Comparison of ENCODE assay signal across 11 mouse cellular contexts in genomic region chr9:107540420-107540819, GRCm38 (mm10). TPM values are rescaled to one million over a fixed set of nuclear protein-coding genes. Genes with fewer than 3 reads are reported as not detected.
DNase-seq lines count a peak whose midpoint lies in the region; ATAC-seq lines count a peak whose summit lies in the region.
"Had no signal": no experiment of that assay in that cellular context is flagged by ENCODE, and none has a peak within 500 bp of the region (broad histone marks: within the 10 kb centered on the region; RNA-seq: fewer than 3 reads in every experiment).

No protein-coding gene starts in this region.

- 0 out of 2 replicates have a peak overlapping the region, but pooled peaks have one; percentile 1 for H3K4me3 ChIP-seq in kidney, embryonic 15.5 days (replicated peaks)
- no peak overlapping the region for H3K4me3 ChIP-seq in embryonic facial prominence, embryonic 13.5 days
- no peak overlapping the region for H3K4me3 ChIP-seq in limb, embryonic 13.5 days

- peaks cover 51% of the 10 kb centered on the region for H3K4me1 ChIP-seq in kidney, embryonic 15.5 days
- peaks cover 47% of the 10 kb centered on the region for H3K4me1 ChIP-seq in embryonic facial prominence, embryonic 13.5 days
- H3K4me1 ChIP-seq in limb, embryonic 13.5 days = peaks cover 43% of the 10 kb centered on the region

- DNase-seq in cerebellum, adult 8-10 months = peak; percentile 18
- no peak for DNase-seq in cerebellum, postnatal 14 days
- DNase-seq in kidney, postnatal 10 days = no peak
- no peak for DNase-seq in Muller cell, postnatal 12 days (ENCODE audit: inconsistent ontology term)
- no peak for DNase-seq in urinary bladder, postnatal 36 days (ENCODE audit: low spot score in 2 of 2)
- DNase-seq: cerebellum, adult 9-10 months; thymus, adult 18-20 months had no signal

- no peak for ATAC-seq in kidney, embryonic 15.5 days (replicated peaks; ENCODE audit: low FRiP score)
- ATAC-seq in embryonic facial prominence, embryonic 13.5 days (ENCODE audit: insufficient number of reproducible peaks, insufficient read depth, low FRiP score, low TSS enrichment, low read depth) = no peak
- ATAC-seq in limb, embryonic 13.5 days (ENCODE audit: low FRiP score, low read depth) = no peak

- 0 out of 2 replicates have a peak overlapping the region, but pooled peaks have one; percentile 69 for H3K9ac ChIP-seq in kidney, embryonic 15.5 days
- peak overlapping the region; percentile 70 for H3K9ac ChIP-seq in embryonic facial prominence, embryonic 13.5 days
- no peak overlapping the region for H3K9ac ChIP-seq in limb, embryonic 13.5 days

- WGBS in kidney, embryonic 15.5 days = 52% methylated on average over 4 of the region's 4 CpGs
- 77% methylated on average over 4 of the region's 4 CpGs for WGBS in embryonic facial prominence, embryonic 13.5 days
- WGBS in limb, embryonic 13.5 days = 72% methylated on average over 4 of the region's 4 CpGs

- peaks cover 56% of the 10 kb centered on the region for H3K36me3 ChIP-seq in kidney, embryonic 15.5 days
- peaks cover 56% of the 10 kb centered on the region for H3K36me3 ChIP-seq in embryonic facial prominence, embryonic 13.5 days
- H3K36me3 ChIP-seq in limb, embryonic 13.5 days = peaks cover 60% of the 10 kb centered on the region

- H3K27me3 ChIP-seq in kidney, embryonic 15.5 days = no peaks in the 10 kb centered on the region
- no peaks in the 10 kb centered on the region for H3K27me3 ChIP-seq in embryonic facial prominence, embryonic 13.5 days
- H3K27me3 ChIP-seq in limb, embryonic 13.5 days = no peaks in the 10 kb centered on the region
- H3K27me3 ChIP-seq: embryonic facial prominence, embryonic 12.5 days had no signal

- no peaks in the 10 kb centered on the region for H3K9me3 ChIP-seq in kidney, embryonic 15.5 days (replicated peaks)
- no peaks in the 10 kb centered on the region for H3K9me3 ChIP-seq in embryonic facial prominence, embryonic 13.5 days
- H3K9me3 ChIP-seq in limb, embryonic 13.5 days = no peaks in the 10 kb centered on the region
- H3K9me3 ChIP-seq: embryonic facial prominence, embryonic 12.5 days had no signal

- H3K4me2 ChIP-seq in kidney, embryonic 15.5 days = peak overlapping the region; percentile 85
- H3K4me2 ChIP-seq in embryonic facial prominence, embryonic 13.5 days = peak overlapping the region; percentile 79
- peak overlapping the region; percentile 96 for H3K4me2 ChIP-seq in limb, embryonic 13.5 days (replicated peaks)

- 0 out of 2 replicates have a peak overlapping the region, but pooled peaks have one; percentile 81 for H3K27ac ChIP-seq in kidney, embryonic 15.5 days
- no peak overlapping the region for H3K27ac ChIP-seq in embryonic facial prominence, embryonic 13.5 days
- H3K27ac ChIP-seq in limb, embryonic 13.5 days = no peak overlapping the region
- H3K27ac ChIP-seq: embryonic facial prominence, embryonic 12.5 days had no signal

RNA-seq across cellular contexts. Expression of gene Cyb561d2, which starts 1.6 kb away (rescaled TPM):
- polyA plus RNA-seq in kidney, embryonic 15.5 days (2015; fragmentation: Nextera tagmentation; extraction: Ambion mirVana) = 31.5 and 33.9 TPM in 2 replicates
- polyA plus RNA-seq in embryonic facial prominence, embryonic 13.5 days (2015; fragmentation: Nextera tagmentation; extraction: Ambion mirVana) = 21.8 and 26.1 TPM in 2 replicates
- 21.1 and 21.2 TPM in 2 replicates for polyA plus RNA-seq in limb, embryonic 13.5 days (2015; fragmentation: Nextera tagmentation; extraction: Ambion mirVana)

RNA-seq across cellular contexts. Expression of gene Nprl2, which starts 1.6 kb away (rescaled TPM):
- 44.4 and 46.8 TPM in 2 replicates for polyA plus RNA-seq in kidney, embryonic 15.5 days (2015; fragmentation: Nextera tagmentation; extraction: Ambion mirVana)
- polyA plus RNA-seq in embryonic facial prominence, embryonic 13.5 days (2015; fragmentation: Nextera tagmentation; extraction: Ambion mirVana) = 44.3 and 47.2 TPM in 2 replicates
- polyA plus RNA-seq in limb, embryonic 13.5 days (2015; fragmentation: Nextera tagmentation; extraction: Ambion mirVana) = 41.8 and 44.2 TPM in 2 replicates

RNA-seq across cellular contexts. Expression of gene Tmem115, which starts 6.7 kb away (rescaled TPM):
- 45.0 and 49.4 TPM in 2 replicates for polyA plus RNA-seq in kidney, embryonic 15.5 days (2015; fragmentation: Nextera tagmentation; extraction: Ambion mirVana)
- polyA plus RNA-seq in embryonic facial prominence, embryonic 13.5 days (2015; fragmentation: Nextera tagmentation; extraction: Ambion mirVana) = 46.2 and 46.9 TPM in 2 replicates
- polyA plus RNA-seq in limb, embryonic 13.5 days (2015; fragmentation: Nextera tagmentation; extraction: Ambion mirVana) = 46.9 and 47.8 TPM in 2 replicates

RNA-seq across cellular contexts. Expression of gene Zmynd10, which starts 6.7 kb away (rescaled TPM):
- polyA plus RNA-seq in kidney, embryonic 15.5 days (2015; fragmentation: Nextera tagmentation; extraction: Ambion mirVana) = 1.2 and 2.9 TPM in 2 replicates
- 2.1 and 2.2 TPM in 2 replicates for polyA plus RNA-seq in embryonic facial prominence, embryonic 13.5 days (2015; fragmentation: Nextera tagmentation; extraction: Ambion mirVana)
- 1.7 and 2.1 TPM in 2 replicates for polyA plus RNA-seq in limb, embryonic 13.5 days (2015; fragmentation: Nextera tagmentation; extraction: Ambion mirVana)

RNA-seq across cellular contexts. Expression of gene Rassf1, which starts 10.9 kb away (rescaled TPM):
- polyA plus RNA-seq in kidney, embryonic 15.5 days (2015; fragmentation: Nextera tagmentation; extraction: Ambion mirVana) = 61.7 and 63.4 TPM in 2 replicates
- polyA plus RNA-seq in embryonic facial prominence, embryonic 13.5 days (2015; fragmentation: Nextera tagmentation; extraction: Ambion mirVana) = 65.2 and 68.5 TPM in 2 replicates
- polyA plus RNA-seq in limb, embryonic 13.5 days (2015; fragmentation: Nextera tagmentation; extraction: Ambion mirVana) = 77.1 and 83.2 TPM in 2 replicates
